23 mouse cellular contexts compared by ENCODE assay signal in the genomic region with DNA sequence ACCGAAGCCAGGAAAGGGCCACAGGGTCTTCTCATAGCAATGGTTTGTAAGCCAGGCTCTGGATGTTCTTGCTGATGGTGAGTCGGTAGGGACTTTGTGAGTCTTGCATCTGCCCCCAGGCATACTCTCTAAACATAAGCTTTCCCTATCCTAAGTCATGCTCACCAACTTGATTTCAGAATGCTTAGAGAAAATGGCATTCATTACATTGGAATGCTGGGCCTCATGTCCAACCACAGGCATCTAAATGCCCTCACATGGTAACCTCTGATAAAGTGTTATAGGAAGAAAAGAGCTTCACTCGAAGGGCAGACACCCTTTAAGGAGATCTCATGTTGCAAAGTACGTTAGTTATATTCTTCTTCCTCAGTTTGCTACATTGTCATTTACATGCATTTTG. TPM values are rescaled to one million over a fixed set of nuclear protein-coding genes. Genes with fewer than 3 reads are reported as not detected.
"Had no signal": no experiment of that assay in that cellular context is flagged by ENCODE, and none has a peak within 500 bp of the region (broad histone marks: within the 10 kb centered on the region; RNA-seq: fewer than 3 reads in every experiment).

No protein-coding gene starts in this region.

- H3K4me2 ChIP-seq: limb, embryonic 12.5 days; limb, embryonic 15.5 days; liver, embryonic 11.5 days; lung, embryonic 14.5 days; midbrain, embryonic 13.5 days had no signal

- H3K4me3 ChIP-seq: layer of hippocampus, adult 2 months; limb, embryonic 12.5 days; limb, embryonic 15.5 days; megakaryocyte, embryonic 14.5 days; midbrain, embryonic 10.5 days; midbrain, embryonic 13.5 days had no signal

- H3K36me3 ChIP-seq: midbrain, embryonic 10.5 days; midbrain, embryonic 13.5 days had no signal

- ATAC-seq: liver, postnatal 0 days; lung, postnatal 0 days; midbrain, embryonic 13.5 days; midbrain, embryonic 16.5 days had no signal

- H3K27me3 ChIP-seq: limb, embryonic 12.5 days; limb, embryonic 15.5 days; midbrain, embryonic 13.5 days had no signal

- DNase-seq: kidney, adult 18-20 months; kidney, postnatal 25 days; layer of hippocampus, postnatal 36 days; left cerebral cortex, postnatal 4 days; liver, postnatal 0 days; lung, embryonic 14.5 days; lung, postnatal 36 days; retina, postnatal 1 day; thymus, adult 18-20 months; thymus, postnatal 36 days had no signal

RNA-seq across cellular contexts. Expression of gene Scgn, which starts 27.5 kb away (rescaled TPM):
- total RNA-seq: monocyte, adult 5-6 weeks had no signal
- polyA plus RNA-seq: limb, embryonic 12.5 days; limb, embryonic 15.5 days; liver, embryonic 11.5 days; liver, embryonic 14.5 days; liver, postnatal 0 days; lung, embryonic 14.5 days; lung, postnatal 0 days; spleen, adult 2 months; urinary bladder, adult 2 months had no signal
